Mouse (Mus musculus) thymus, adult 18-20 months (tissue): ENCODE data around the gene Batf3.
"Not testable (repeated sequence)": the region's sequence is repeated elsewhere in the genome, so short reads cannot be mapped to it uniquely, and the experiment has no call there.

Experiments
- DNase-seq, 2 experiments: peaks; one replicate each; pipeline ENCODE4 v3.0.0; 2022; ENCODE audit warnings: mixed read lengths in 2 of 2

Gene Batf3

DNA sequence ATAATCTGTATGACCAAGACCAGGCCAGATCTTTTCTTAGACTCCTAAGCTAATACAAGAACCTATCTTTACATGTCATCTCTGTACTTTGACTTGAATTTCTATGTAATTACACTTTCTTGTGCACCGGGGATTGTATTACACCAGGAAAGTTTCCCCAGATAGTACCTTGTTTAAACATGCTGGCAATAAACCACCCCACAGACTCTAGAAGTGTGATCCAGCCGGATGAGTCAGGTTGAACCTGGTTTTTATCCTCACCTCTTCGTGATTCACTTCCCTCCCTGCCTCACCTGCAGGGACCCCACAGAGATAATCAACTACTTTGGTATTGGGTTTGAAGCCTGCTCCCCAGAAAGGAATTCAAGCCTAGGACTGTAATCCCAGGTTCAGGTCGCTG, 37.8 kb downstream of the Batf3 start:
- no peak for DNase-seq

DNA sequence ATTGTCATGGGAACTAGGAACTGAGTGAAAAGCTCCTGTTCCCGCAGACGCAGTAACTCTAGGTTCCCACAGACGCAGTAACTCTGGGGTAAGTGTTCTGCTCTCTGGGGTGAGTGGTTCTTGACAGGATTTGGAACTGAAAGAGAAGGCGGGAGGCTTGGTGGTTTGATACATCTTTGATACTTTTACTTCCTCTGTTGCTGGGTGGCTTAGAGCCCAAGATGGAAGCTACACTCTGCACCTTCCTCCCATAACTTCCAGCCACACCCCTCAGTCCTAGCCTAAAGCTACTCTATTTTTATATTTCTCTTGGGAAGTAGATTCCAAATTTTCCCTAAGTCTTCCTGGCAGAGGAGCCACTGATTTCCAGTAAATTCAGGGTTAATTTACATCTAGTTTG, 40.8 kb downstream of the Batf3 start:
- no peak for DNase-seq

DNA sequence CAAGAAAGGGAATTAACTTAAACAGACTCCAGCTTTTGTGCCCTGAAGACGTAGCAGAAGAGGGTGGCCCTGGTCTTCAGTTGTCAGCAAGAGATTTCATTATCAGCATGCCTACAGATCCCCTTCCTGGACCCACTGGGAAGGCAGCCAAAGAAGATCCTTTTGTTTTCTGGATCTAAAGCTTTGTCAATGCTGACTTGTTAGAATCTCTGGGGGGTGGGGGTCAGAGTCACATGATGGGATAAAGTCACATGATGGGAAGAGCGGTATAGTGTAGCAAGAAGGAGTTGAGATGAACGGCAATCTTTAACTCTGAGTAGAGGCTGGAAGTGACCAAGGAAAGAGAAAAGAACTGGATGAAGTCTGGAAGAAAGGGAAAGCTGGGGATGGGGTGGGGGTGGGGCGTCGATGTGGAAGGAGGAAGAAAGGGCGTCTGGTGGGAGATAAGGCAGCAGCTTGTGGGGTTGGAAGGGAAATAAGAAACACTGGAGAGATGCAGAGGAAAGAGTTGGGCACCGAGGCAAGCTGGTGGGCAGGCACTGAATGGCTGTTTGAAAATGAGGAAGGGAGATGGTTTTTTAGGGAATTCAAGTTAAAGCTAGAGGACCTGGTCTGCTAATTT, 41.3 kb downstream of the Batf3 start:
- DNase-seq: no peak

DNA sequence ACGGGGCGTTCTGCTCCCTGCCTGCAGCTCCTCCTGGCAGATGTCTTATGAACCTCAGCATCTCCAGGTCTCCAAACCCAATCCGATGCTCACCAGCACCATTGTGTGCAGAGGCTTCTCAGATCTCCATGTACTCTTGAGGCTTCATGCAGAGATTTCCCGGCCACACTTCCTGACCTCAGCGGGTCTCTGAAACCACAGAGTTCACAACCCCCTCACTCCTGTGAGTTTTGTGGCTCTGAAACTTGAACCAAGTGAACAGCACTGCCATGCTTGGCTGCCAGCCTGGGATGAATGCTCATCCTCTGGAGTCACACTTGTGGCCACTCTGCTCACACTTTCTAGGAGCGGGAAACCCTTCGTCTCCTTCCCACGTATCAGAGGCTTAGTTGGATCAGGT, 43.3 kb downstream of the Batf3 start:
- no peak for DNase-seq

DNA sequence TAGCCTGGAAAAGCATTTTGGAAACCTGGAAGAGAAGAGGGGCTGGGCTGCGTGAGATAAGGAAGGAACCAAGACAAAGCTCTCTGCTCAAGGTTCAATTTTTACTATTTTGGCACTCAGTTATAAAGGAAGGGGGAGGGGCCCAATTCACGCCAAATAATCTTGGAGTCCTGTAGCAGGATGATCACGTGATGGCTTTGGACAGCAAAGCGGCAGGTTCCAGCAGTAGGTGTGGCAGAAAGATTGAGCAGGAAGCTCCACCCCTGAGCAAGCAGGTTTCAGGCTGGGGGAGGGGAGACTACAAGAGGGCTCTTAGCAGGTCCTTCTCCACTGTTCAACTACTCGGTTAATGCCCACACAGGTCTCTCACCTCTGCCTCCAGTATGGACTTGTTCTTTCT, 51.8 kb downstream of the Batf3 start:
- DNase-seq: not testable (repeated sequence)

DNA sequence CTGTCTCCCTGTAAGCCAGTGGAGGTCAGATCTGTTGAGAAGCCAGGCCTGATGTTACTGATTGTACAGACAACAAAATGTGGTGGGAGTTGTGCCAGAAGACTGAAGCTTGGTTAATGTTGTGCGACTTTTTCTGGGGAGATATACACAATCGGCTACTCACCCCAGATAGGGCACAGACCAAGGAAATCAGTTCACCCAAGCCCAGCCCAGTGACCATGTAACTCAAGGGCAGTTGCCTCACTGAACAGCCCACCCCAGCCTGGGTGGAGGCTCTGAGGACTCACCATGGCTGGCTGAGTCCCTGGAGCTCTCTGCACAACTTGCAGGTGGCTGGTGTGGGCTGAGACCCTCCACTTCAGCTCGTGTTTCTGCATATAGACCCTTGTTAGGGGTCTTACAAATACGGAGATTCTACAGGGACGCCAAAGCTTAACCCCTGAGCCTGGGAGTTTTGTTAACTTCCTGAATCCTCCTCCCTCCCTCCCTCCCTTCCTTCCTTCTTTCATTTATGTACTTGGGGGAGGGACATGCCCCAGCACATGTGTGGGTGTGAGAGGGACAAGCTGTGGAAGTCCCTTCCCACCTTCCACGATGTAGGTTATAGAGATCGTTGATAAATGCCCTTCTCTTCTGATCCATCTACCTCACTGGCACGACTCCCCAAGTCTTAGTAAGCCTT, 53.4 kb downstream of the Batf3 start:
- DNase-seq: no peak

DNA sequence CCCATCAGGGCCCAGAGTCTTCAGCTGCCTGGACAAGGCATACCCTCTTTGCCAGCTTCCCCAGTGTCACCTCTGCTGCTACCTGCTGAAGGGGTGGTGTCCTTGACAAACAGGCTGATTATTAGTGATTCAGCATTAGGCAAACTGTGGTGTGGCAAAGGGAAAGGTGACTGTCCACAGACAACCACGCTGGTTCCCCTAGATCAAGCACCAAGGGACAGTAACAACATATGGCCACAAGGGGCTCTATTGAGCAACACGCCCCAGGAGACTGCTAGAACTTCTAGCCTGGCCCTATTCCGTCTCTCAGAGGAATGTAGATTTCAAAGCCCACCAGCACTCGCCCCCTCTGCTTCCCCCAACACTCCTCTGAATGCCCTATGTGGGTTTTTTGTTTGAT, 55.4 kb downstream of the Batf3 start:
- no peak for DNase-seq

DNA sequence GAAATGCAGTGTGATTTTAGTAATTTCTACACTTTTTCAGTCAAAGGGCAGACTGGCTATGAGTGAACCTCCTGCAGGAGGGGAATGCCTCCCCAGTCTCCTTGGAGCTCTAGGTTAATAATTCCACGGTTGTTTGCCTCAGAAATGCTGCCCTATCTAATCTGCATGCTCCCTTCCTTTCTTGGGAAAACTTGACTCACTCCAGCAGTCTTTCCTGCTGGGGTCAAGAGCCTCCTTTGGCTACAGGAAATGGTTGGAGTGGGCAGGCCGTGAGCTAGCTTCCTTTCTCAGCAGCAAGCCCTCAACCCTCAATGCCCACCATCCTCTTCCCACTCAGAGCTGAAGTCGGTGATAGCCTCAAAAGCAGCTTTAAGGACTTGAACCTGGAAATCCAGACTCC, 56.7 kb downstream of the Batf3 start:
- DNase-seq: no peak
